Mouse (Mus musculus) frontal cortex, postnatal 36 days (tissue): ENCODE data around the gene M6pr.

Source experiments
- DNase-seq, 2 experiments: peaks; one replicate each; pipeline ENCODE4 v3.0.0; 2022; ENCODE audit warnings: low spot score in 2 of 2

The M6pr gene

GRCm38 (mm10) chr6:122308505-122309393 lies at the start of gene M6pr:
M6pr (plus strand) TSS chr6:122308720.
- DNase-seq: peak; percentile 97 to 99

GRCm38 (mm10) chr6:122262543-122262942 lies 46.0 kb upstream of the M6pr start:
- no peak for DNase-seq

GRCm38 (mm10) chr6:122268561-122268960 lies 40.0 kb upstream of the M6pr start:
- DNase-seq: peak; percentile 25 to 33

- DNase-seq: no peak
Observed at GRCm38 (mm10) chr6:122269170-122269569, 39.4 kb upstream of the M6pr start.

- no peak for DNase-seq
Observed at GRCm38 (mm10) chr6:122270152-122270551, 38.4 kb upstream of the M6pr start.

GRCm38 (mm10) chr6:122274546-122274945 lies 34.0 kb upstream of the M6pr start:
- DNase-seq: no peak

GRCm38 (mm10) chr6:122276565-122276964 lies 32.0 kb upstream of the M6pr start:
- no peak for DNase-seq

- no peak for DNase-seq
Observed at GRCm38 (mm10) chr6:122282782-122283181, 25.7 kb upstream of the M6pr start, which contains the start of gene Klrg1. Klrg1 (minus strand) TSS chr6:122282882.

- DNase-seq: no peak
Observed at GRCm38 (mm10) chr6:122283429-122283828, 25.1 kb upstream of the M6pr start.

- DNase-seq: no peak
Observed at GRCm38 (mm10) chr6:122284304-122284703, 24.2 kb upstream of the M6pr start.

- no peak for DNase-seq
Observed at GRCm38 (mm10) chr6:122284823-122285222, 23.7 kb upstream of the M6pr start.

- DNase-seq: no peak
Observed at GRCm38 (mm10) chr6:122288263-122288662, 20.3 kb upstream of the M6pr start.

- no peak for DNase-seq
Observed at GRCm38 (mm10) chr6:122289313-122289712, 19.2 kb upstream of the M6pr start.

GRCm38 (mm10) chr6:122290253-122290652 lies 18.3 kb upstream of the M6pr start:
- no peak for DNase-seq

GRCm38 (mm10) chr6:122291264-122291663 lies 17.3 kb upstream of the M6pr start:
- DNase-seq: no peak

- no peak for DNase-seq
Observed at GRCm38 (mm10) chr6:122291735-122292134, 16.8 kb upstream of the M6pr start.

GRCm38 (mm10) chr6:122292184-122292583 lies 16.3 kb upstream of the M6pr start:
- no peak for DNase-seq

- no peak for DNase-seq
Observed at GRCm38 (mm10) chr6:122293121-122293520, 15.4 kb upstream of the M6pr start.

- DNase-seq: no peak
Observed at GRCm38 (mm10) chr6:122293796-122294195, 14.7 kb upstream of the M6pr start.

- DNase-seq: no peak
Observed at GRCm38 (mm10) chr6:122294290-122294689, 14.2 kb upstream of the M6pr start.

- DNase-seq: no peak
Observed at GRCm38 (mm10) chr6:122295242-122295641, 13.3 kb upstream of the M6pr start.

GRCm38 (mm10) chr6:122296918-122297278 lies 11.6 kb upstream of the M6pr start:
- DNase-seq: no peak
